Mouse (Mus musculus) intestine, embryonic 14.5 days (tissue): ENCODE results near the gene Nfkbiz. TPM values are rescaled to one million over a fixed set of nuclear protein-coding genes. Genes with fewer than 3 reads are reported as not detected.
"Not testable (repeated sequence)": the region's sequence is repeated elsewhere in the genome, so short reads cannot be mapped to it uniquely, and the experiment has no call there.

ENCODE experiments used
- ATAC-seq: fragments of 200-750 bp; cut with Nextera tagmentation; replicated peaks from 2 replicates; pipeline ENCODE4 v1.8.0; 2017; ENCODE audit warnings: low read depth, moderate number of reproducible peaks, moderate TSS enrichment, moderate library complexity; ENCODE audit not compliant: low FRiP score, low TSS enrichment
- DNase-seq: peaks from one replicate; pipeline ENCODE4 v3.0.0-alpha.2; 2018; ENCODE audit warnings: low spot score
- H3K27ac ChIP-seq: fragments of 300-500 bp; sonication (generic); 2 replicates; pipeline ENCODE4 v1.5.1; 2014; ENCODE audit warnings: low read depth, mild to moderate bottlenecking, control low read depth
- H3K27me3 ChIP-seq: fragments of 300-500 bp; sonication (generic); replicated peaks from 2 replicates; pipeline ENCODE4 v1.6.1; 2014; ENCODE audit warnings: low read length, control low read depth; ENCODE audit not compliant: control insufficient read depth, insufficient read depth
- H3K36me3 ChIP-seq: fragments of 300-500 bp; sonication (generic); 2 replicates; pipeline ENCODE4 v1.6.1; 2014; ENCODE audit warnings: low read length, control low read depth; ENCODE audit not compliant: control insufficient read depth, insufficient read depth
- H3K4me1 ChIP-seq: fragments of 300-500 bp; sonication (generic); replicated peaks from 2 replicates; pipeline ENCODE4 v1.6.1; 2014; ENCODE audit warnings: low read length, control low read depth, mixed read lengths; ENCODE audit not compliant: control insufficient read depth, insufficient read depth
- H3K4me2 ChIP-seq: fragments of 300-500 bp; sonication (generic); 2 replicates; pipeline ENCODE4 v1.6.1; 2014; ENCODE audit warnings: low read length
- H3K4me3 ChIP-seq: fragments of 300-500 bp; sonication (generic); 2 replicates; pipeline ENCODE4 v1.5.1; 2014; ENCODE audit warnings: low read depth, low read length, control low read depth, mixed read lengths
- H3K9ac ChIP-seq: fragments of 300-500 bp; sonication (generic); 2 replicates; pipeline ENCODE4 v1.6.1; 2014; ENCODE audit warnings: mild to moderate bottlenecking, low read length
- H3K9me3 ChIP-seq: fragments of 300-500 bp; sonication (generic); 2 replicates; pipeline ENCODE4 v1.6.1; 2016; ENCODE audit warnings: low read length, control low read depth; ENCODE audit not compliant: control insufficient read depth
- WGBS: fragments of 180-500 bp; shearing (Covaris S2); extraction: QIAGEN DNeasy Blood & Tissue Kit; methylation state at CpG from one replicate; pipeline ENCODE4 v1.1.7; 2014; 5-methylcytosine and 5-hydroxymethylcytosine counted together
- polyA plus RNA-seq: library from polyadenylated mRNA; unstranded; fragments of >200 nt; fragmentation: Nextera tagmentation; extraction: Ambion mirVana; gene quantifications from 2 replicates; pipeline ENCODE4 v1.2.1, GENCODE M21; 2014

Gene Nfkbiz
- polyA plus RNA-seq, 1 experiment from 2014 or later: 10.8 TPM

GRCm38 (mm10) chr16:55838129-55838509 lies 580 bp downstream of the Nfkbiz start:
- ATAC-seq (no peak), DNase-seq (no peak)
- 0 out of 2 replicates have a peak, but pooled peaks cover 3% of the 10 kb centered on the region for H3K4me1 ChIP-seq
- no peaks in the 10 kb centered on the region for H3K9me3 ChIP-seq
- peak overlapping the region; percentile 82 for H3K27ac ChIP-seq
- H3K9ac ChIP-seq: peak overlapping the region; percentile 85
- H3K4me3 ChIP-seq: peak overlapping the region; percentile 68
- H3K4me2 ChIP-seq: peak overlapping the region; percentile 59
- H3K36me3 ChIP-seq: peaks cover 9% of the 10 kb centered on the region; the same call in 1 of the 2 replicates
- no peaks in the 10 kb centered on the region for H3K27me3 ChIP-seq
- WGBS: 15% methylated on average over 3 of the region's 3 CpGs

DNA sequence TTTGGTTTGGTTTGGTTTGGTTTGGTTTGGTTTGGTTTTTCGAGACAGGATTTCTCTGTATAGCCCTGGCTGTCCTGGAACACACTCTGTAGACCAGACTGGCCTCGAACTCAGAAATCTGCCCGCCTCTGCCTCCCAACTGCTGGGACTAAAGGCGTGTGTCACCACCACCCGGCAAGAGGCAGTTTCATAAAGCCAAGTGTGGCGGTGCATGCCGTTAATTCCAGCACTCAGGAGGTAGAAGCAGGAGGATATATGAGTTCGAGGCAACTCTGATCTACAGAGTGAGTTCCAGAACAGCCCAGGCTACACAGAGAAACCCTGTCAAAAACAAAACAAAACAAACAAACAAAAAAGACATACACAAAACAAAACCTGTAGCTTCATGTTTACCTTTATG lies 1.0 kb downstream of the Nfkbiz start:
- H3K27ac ChIP-seq, H3K9me3 ChIP-seq, ATAC-seq, H3K36me3 ChIP-seq, H3K4me1 ChIP-seq, H3K9ac ChIP-seq, DNase-seq, H3K27me3 ChIP-seq: not testable (repeated sequence)
- 0 out of 2 replicates have a peak overlapping the region, but pooled peaks have one; percentile 68 for H3K4me3 ChIP-seq
- H3K4me2 ChIP-seq: peak overlapping the region; percentile 59
- 90% methylated on average over 8 of the region's 8 CpGs for WGBS

DNA sequence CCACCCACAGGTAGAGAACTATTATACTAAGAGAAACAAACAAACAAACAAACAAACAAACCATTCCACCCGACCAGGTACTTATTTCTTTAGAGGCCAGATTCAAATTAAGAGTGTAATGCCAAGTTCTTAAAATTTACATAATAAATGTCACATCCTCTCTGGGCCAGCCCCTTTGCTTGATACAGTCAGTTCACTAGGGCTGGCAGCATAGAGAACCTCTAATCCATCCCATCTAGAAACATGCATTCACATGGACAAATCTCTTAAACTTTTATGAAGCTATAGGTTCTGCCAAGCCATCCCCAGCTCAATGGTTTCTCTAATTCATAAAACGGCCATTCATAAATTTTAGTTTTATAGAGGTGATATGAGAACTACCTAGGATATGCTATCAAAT lies 1.5 kb downstream of the Nfkbiz start:
- ATAC-seq (no peak), DNase-seq (no peak)
- H3K9me3 ChIP-seq: no peaks in the 10 kb centered on the region
- H3K27me3 ChIP-seq: no peaks in the 10 kb centered on the region
- no peak overlapping the region for H3K4me3 ChIP-seq
- no peak overlapping the region for H3K9ac ChIP-seq
- 0 out of 2 replicates have a peak, but pooled peaks cover 3% of the 10 kb centered on the region for H3K4me1 ChIP-seq
- 75% methylated on average over 2 of the region's 2 CpGs for WGBS
- H3K4me2 ChIP-seq: no peak overlapping the region
- H3K36me3 ChIP-seq: peaks cover 9% of the 10 kb centered on the region; the same call in 1 of the 2 replicates
- H3K27ac ChIP-seq: no peak overlapping the region

- no peak for DNase-seq
- H3K27ac ChIP-seq: no peak overlapping the region
These were observed 2.9 kb downstream of the Nfkbiz start for GRCm38 (mm10) chr16:55835798-55836197.

DNA sequence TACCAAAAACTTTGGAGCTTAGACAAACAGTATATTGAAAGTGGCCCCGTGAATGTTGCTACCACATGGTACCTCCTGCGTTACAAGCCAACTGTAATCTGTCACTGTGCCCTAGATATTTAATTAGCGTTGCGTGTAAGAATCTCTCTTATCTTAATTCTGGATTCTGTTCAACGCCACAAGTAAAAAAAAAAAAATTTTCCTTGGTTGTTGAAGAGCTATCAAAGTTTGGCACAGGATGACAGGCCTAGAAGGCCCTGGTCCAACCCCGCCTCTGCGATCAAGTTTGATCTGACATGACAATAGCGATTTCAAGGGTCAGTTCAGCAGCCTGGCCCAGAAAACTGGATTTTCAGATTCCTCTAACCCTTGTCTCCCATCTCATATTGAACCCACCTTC lies 6.1 kb downstream of the Nfkbiz start:
- no peak for ATAC-seq
- H3K27me3 ChIP-seq: no peaks in the 10 kb centered on the region
- 91% methylated on average over 8 of the region's 8 CpGs for WGBS

More at GRCm38 (mm10) chr16:55835798-55836197, 2.9 kb downstream of the Nfkbiz start:
- Histone ChIP-seq H3K4me2 (no peak overlapping the region), H3K36me3 (peaks cover 9% of the 10 kb centered on the region; the same call in 1 of the 2 replicates), H3K4me1 (0 out of 2 replicates have a peak, but pooled peaks cover 3% of the 10 kb centered on the region), H3K4me3 (no peak overlapping the region), H3K27me3 (no peaks in the 10 kb centered on the region), H3K9me3 (no peaks in the 10 kb centered on the region), H3K9ac (no peak overlapping the region)
- ATAC-seq: no peak

DNA sequence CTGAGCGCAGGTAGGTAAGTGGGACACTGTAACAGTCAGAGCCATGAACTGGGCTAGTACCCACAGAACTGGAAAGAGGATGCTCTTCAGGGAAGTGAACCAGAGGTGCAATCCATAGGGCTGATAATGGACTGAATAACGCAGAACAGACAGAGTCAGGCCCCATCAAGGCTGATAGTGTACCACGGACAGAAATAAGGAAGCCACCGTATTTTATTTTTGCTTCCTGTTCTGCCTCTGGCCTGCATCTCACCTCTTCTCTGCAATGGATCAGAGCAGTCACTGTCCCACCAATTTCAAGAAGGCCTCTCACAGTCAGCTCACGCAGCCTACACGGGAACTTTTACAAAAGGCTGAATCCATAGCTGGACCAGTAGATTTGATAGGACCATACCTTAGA lies 6.7 kb downstream of the Nfkbiz start:
- H3K36me3 ChIP-seq: peaks cover 9% of the 10 kb centered on the region; the same call in 1 of the 2 replicates
- no peak for ATAC-seq
- H3K4me2 ChIP-seq: no peak overlapping the region
- 89% methylated on average over 6 of the region's 6 CpGs for WGBS
- H3K9ac ChIP-seq: no peak overlapping the region
- DNase-seq: no peak
- no peaks in the 10 kb centered on the region for H3K4me1 ChIP-seq
- no peaks in the 10 kb centered on the region for H3K9me3 ChIP-seq
- no peaks in the 10 kb centered on the region for H3K27me3 ChIP-seq
- H3K4me3 ChIP-seq: no peak overlapping the region
- no peak overlapping the region for H3K27ac ChIP-seq

More for the DNA sequence above, 6.1 kb downstream of the Nfkbiz start:
- H3K9me3 ChIP-seq: no peaks in the 10 kb centered on the region
- DNase-seq: no peak
- no peak overlapping the region for H3K9ac ChIP-seq
- H3K36me3 ChIP-seq: peaks cover 9% of the 10 kb centered on the region; the same call in 1 of the 2 replicates
- H3K4me3 ChIP-seq: no peak overlapping the region
- H3K27ac ChIP-seq: no peak overlapping the region
- no peaks in the 10 kb centered on the region for H3K4me1 ChIP-seq
- H3K4me2 ChIP-seq: no peak overlapping the region

DNA sequence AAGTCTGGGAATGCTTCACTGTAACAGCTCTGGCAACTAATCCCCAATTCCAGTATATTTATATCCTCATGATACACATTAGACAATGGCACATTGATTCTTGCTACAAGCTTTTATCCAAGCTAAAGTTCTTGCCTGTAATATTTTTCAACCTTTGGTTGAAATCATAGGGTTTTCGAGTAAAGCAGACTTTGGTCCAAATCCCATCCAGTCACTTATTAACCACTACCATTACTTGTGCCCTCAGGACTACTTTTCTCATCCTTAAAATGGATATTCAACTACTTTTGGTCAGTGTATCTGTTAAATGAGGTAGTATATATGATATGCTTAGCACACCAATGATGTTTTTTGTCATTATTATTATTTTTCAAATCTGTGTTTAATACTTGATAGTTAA lies 7.2 kb downstream of the Nfkbiz start:
- ATAC-seq (no peak), DNase-seq (no peak)
- no peak overlapping the region for H3K9ac ChIP-seq
- 90% methylated on average over 1 of the region's 1 CpGs for WGBS
- no peaks in the 10 kb centered on the region for H3K9me3 ChIP-seq
- no peak overlapping the region for H3K4me2 ChIP-seq
- H3K36me3 ChIP-seq: peaks cover 9% of the 10 kb centered on the region; the same call in 1 of the 2 replicates
- H3K27ac ChIP-seq: no peak overlapping the region
- H3K4me3 ChIP-seq: no peak overlapping the region
- H3K27me3 ChIP-seq: no peaks in the 10 kb centered on the region
- H3K4me1 ChIP-seq: no peaks in the 10 kb centered on the region

- Histone ChIP-seq H3K4me1 (peaks cover 26% of the 10 kb centered on the region), H3K36me3 (no peaks in the 10 kb centered on the region), H3K4me2 (peak overlapping the region; percentile 63; the same call in 1 of the 2 replicates), H3K9ac (no peak overlapping the region), H3K27ac (peak overlapping the region; percentile 5; the same call in 1 of the 2 replicates), H3K4me3 (no peak overlapping the region), H3K9me3 (no peaks in the 10 kb centered on the region), H3K27me3 (no peaks in the 10 kb centered on the region)
- peak; percentile 49 for DNase-seq
- WGBS: 51% methylated on average over 11 of the region's 11 CpGs
- ATAC-seq: no peak
These were observed 15.1 kb downstream of the Nfkbiz start for GRCm38 (mm10) chr16:55823398-55824155.
